Mouse (Mus musculus) erythroid progenitor cell, adult 5-6 weeks (primary cell): ENCODE data around the gene 2300002M23Rik. TPM values are rescaled to one million over a fixed set of nuclear protein-coding genes. Genes with fewer than 3 reads are reported as not detected.

ENCODE experiments used
- ATAC-seq: replicated peaks from 2 replicates; pipeline ENCODE4 v1.8.0; 2016; ENCODE audit warnings: moderate number of reproducible peaks, mild to moderate bottlenecking, moderate TSS enrichment, inconsistent platforms; ENCODE audit not compliant: poor library complexity, low FRiP score, severe bottlenecking
- total RNA-seq, 2 experiments: library from RNA; stranded (forward) in 1 of 2; stranded (reverse) in 1 of 2; fragments of 150-400 nt in 1 of 2; fragments of 186-747, 209-891 nt in 1 of 2; gene quantifications; 2 replicates each; pipeline versions ENCODE4 v1.2.3 to v1.2.4; 2015 to 2017; ENCODE audit warnings: low replicate concordance in 2 of 2

Gene 2300002M23Rik
- not detected in 2 replicates for total RNA-seq (2015; ENCODE audit: low replicate concordance)
- not detected in 2 replicates for total RNA-seq (2017; ENCODE audit: low replicate concordance)

DNA sequence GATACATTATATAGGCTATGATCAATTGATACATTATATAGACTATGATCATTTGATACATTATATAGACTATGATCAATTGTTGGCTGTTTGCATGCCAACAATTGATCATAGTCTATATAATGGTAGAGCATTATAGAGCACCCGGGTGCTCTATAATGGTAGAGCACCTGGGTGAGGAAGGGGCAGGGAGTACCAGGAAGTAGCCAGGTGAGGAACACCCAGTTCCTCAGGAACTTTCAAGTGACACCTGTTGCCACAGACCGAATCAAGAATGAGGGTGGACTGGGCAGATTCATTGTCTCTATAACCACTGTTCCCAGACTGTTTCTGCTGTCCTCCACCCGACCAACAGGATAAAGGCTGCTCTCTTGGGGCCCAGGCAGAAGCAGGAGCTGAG lies at the start of gene 2300002M23Rik:
Gene 2300002M23Rik (plus strand): TSS at position 301 of the 400 bp plus-strand sequence.
- no peak for ATAC-seq

DNA sequence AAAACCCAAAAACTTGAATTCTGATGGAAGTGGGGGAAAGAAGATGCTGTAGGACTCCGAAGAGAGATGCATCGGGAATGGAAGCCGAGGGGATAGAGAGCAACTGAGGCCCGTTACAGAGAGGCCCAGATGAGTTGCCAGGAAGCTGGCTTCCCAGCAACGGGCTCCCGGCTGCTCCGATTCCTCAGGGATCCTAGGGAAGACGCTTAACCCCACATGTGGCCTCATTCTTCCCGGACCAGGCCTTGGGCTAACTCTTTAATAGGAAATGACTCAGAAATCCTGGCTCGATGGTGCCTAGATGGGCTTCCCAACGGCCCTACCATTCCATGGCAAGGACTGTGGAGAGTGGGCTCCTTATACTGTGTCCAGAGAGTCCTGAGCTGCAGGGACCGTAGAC lies 49.7 kb upstream of the 2300002M23Rik start:
- ATAC-seq = no peak

DNA sequence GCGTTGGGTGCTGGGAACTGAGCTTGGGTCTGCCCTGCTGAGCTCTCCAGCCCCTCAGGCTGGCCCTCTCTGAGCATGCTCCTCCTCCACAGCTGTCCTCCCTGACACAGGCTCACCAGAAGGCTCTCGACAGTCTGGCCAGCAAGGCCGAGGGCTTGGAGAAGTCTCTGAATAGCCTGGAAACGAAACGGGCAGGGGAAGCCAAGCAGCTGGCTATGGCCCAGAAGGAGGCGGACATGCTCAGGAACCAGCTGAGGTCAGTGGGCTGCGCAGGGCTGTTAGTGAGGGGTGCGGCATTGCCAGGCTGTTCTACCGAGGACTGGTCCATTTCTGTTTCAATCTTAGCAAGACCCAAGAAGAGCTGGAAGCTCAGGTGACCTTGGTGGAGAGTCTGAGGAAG lies 42.9 kb upstream of the 2300002M23Rik start:
- no peak for ATAC-seq

DNA sequence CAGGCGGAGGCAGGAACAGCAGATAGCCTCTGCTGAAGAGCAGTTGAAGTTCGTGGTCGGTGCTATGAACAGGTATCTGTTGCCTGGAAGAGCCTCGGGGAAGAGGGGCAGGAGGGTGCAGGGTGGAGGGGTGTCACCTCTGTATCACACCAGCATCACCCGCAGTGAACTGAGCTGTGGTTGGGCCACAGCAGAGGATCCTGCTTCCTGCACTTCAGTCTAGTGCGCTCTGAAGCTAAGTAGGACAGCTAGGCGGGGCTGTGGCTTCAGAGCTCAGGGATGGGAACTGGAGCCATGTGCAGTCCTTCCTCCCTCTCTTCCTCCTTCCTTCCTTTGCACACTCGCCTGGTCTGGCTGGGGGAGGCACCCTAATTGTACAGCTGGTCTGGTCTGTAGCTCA lies 40.6 kb upstream of the 2300002M23Rik start:
- ATAC-seq = no peak

DNA sequence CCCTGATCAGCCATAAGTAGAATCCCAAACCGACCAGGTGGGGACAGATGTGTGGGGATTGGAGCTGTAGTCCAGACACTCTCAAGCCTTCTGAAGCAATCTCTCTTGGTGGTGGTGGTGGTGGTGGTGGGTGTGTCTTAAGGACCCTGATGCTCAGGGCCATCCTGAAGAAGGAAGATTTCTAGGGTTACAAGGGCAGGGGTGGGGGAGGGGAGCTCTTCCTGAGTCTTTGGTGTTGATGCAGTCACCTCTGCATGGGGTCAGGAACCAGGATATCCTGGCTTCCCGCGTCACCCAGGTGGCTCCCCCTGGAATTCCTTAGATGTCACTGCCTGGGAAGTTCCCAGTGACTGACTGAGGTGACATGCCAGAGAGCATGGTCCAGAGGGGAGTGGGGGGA lies 34.9 kb upstream of the 2300002M23Rik start:
- no peak for ATAC-seq

DNA sequence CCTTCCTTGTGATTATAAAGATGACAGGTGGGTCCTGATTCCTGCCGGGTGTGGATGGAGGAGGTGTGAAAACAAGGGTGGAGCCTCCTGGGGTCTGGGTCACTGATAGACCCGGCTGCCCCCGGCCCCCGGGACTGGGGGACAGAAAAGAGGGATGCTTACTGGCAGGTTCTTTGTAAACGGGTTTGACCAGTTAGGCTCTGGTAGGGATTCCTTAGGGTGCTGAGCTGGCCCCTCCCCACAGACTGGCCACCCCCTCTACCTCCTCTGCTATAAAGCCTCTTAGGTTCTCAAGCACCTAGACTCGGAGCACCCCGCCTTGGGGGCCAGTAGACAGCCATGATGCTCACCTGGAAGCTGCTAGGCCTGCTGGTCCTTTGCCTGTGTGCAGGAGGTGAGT lies 34.3 kb upstream of the 2300002M23Rik start, which contains the start of gene Psors1c2:
Gene Psors1c2 (plus strand): TSS at position 301 of the 400 bp plus-strand sequence.
- ATAC-seq = no peak

DNA sequence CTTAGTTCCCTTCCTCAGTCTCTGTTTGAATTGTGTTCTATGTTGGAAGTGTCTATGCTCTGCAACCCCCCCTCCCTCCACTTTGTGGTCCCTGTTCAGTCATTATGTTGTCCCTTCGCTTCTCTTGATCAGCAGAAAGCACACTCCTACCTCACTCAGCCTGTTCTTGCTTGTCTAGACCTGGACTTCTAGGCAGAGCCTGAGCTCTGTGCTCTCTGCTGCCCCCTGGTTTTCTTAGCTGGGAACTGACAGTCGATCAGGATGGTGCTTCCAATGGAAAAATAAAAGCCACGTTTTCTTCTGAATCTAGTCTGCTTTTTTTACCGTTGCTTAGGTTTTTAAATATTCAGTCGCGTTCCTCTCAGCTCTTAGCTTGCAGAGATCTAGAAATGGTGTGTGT lies 32.9 kb upstream of the 2300002M23Rik start:
- ATAC-seq = peak; percentile 79

DNA sequence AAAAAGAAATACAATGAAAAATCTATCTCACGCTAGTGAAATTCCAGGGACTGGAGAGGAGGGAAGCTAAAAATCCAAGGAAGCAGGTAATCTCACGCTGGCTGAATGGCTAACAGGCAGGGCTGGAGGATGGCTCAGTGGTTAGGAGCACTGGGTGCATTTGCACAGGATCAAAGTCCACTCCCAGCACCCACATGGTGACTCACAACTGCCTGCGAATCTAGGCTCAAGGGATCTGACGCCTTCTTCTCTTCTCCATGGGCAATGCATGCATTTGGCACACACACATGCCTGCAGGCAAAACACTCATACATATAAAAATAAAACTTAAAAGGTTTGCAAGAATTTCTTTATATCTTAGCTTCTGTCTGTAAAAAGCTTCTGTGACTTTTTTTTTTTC lies 29.8 kb upstream of the 2300002M23Rik start:
- no peak for ATAC-seq

DNA sequence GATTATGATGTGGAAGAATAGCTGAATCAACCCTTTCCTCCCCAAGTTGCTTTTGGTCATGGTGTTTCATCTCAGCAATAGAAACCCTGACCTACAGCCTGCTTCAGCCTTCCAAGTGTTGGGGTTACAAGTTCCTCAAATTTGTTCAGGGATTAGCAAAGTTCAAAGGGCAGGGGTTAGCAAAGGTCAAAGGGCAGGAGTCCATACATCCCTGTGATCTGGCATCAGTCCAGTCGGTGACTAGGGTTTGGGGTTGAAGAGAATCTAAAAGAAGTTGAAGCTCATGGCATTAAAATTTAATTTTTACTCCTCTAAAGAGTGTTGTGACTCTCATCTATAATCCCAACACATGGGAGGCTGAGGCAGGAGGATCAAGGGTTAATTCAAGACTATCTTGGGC lies 28.8 kb upstream of the 2300002M23Rik start:
- no peak for ATAC-seq

DNA sequence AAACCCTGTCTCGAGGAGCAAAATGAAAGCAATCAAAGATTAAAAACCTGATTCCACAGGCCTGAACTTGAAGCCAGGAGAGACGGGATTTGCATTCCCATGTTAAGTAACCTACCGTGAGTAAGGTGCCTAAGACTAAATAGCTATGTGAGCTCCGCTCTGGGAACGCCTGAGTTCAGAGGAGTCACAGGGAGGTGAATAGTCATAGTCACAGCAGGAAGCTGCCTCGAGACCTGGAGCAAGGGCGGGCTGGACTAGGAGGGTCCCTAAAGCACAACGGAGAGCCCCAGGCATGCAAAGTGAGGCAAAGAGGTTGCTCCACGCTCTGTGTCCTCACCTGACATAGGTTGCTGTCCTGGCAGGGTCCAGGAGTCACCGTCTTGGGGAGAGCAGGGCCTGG lies 27.7 kb upstream of the 2300002M23Rik start:
- ATAC-seq = no peak

DNA sequence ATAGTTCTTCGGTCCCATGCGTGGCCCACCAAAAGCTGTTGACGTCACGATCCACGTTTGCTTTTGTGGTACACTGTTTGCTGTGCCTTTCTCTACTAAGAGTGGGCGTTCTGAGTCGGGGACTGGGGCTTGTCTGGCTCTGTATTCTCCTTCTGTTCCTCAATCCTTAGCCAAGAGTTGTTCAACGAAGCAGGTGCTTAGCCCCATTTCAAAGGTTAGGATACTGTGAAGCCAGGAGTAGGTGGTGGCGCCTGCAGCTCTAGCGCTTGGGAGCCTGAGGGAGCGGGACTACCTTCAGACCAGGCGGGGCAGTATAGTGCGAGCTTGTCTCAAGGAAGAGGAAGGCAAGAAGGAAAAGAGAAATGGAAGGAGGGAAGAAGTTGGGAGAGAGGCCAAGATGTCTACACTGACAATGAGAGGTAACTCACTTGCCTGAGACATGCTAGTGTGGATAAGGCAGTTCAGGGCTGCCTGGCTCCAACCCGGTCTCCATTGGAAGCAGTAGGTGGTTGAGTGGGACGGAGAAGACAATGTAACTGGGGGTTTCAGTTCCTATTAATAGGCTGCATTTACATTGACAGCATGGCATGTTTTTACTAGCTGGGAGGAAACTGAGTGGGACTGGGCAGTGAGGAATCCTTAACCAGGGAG lies 24.4 kb upstream of the 2300002M23Rik start:
- no peak for ATAC-seq

DNA sequence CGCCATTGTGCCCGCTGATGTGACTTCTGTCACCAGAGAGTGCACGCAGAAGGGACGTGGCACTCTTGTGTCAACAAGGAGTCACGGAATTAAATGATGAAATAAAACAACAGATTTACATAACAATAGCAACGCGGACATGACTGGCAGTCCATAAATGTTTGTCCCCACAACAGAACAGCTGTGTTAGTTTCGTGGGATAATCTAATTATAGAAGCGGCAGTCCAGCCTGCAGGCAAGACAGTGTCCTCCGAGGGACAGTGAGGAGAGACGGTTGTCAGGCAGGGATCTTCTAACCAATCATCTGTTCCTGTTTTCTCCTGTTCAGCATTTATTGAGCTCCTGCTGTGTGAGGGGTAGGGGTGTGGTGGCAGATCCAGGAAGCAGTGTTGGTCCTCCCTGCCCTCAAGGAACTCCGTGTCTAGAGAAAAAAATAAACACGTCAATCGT lies 23.8 kb upstream of the 2300002M23Rik start:
- ATAC-seq = no peak

DNA sequence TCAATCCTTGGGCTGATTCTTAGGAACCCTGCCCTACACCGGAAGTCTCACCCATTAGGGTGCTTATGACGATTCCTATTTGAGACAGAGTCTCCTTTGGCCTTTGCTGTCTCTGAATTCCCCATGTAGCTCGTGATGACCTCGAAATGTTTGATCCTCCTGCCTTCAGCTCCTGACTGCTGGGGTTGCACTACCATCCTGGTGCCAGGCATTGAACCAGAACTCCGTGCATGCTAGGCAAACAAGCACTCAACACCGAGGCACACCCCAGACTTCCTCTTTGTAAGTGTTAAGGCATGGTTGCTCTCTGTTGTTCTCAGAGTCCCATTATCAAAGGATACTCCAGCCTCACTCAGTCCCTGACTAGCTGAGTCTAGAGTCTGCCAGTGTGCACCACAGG lies 23.2 kb upstream of the 2300002M23Rik start:
- ATAC-seq = no peak

DNA sequence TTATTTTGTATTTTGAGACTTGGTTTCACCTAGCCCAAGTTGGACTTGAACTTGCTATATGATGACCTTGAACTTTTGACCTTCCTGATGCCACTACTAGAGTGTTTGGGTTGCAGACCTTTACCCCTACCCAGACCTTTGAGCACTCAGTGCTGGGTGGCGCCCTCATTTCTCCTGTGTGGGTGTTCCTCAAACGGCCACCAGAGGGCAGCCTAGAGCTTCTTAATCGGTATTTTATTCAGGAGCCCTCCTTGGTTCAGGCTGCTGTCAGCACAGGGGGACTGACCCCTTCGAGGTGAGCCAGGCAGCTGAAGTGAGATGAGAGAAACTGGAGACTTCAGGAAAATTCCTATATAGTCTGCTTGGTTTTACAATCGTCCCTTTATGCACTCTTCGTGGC lies 22.6 kb upstream of the 2300002M23Rik start:
- ATAC-seq = peak; percentile 68; the same call in 1 of the 2 replicates

DNA sequence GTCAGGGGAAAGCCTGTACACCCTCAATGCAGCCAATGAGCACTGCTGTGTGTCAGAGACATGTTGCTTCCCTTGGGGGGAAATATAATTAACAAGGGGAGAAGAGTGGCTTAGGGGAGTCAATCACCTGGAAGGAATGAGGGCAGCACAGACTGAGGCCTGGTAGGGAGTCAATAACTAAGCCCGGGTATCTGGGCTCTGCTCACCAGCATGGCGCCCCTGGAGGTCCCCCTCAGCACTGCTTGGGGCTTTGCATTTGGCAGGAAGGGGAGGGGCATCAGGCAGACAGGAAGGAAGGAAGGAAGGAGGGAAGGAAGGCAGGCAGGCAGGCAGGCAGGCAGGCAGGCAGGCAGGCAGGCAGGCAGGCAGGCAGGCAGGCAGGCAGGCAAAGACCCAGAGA lies 19.8 kb upstream of the 2300002M23Rik start:
- no peak for ATAC-seq

DNA sequence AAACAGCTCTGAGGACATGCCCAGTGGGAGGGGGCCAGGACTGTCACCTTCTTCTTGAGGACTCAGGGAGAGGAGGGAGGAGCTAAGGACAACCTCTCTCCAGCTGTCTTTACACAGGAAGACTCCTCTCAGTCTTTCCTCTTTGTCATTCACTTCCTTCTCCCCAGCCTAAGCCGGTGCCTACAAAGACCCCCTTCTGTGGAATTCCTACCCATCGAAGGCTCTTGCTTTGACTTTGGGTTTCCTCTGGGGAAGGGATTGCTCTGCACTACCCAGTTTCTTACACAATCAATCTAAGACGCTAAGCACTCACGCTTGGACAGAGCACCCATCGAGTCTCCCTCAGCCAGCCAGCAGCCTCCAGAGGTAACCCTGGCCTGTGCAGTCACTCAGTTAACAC lies 18.6 kb upstream of the 2300002M23Rik start:
- no peak for ATAC-seq

DNA sequence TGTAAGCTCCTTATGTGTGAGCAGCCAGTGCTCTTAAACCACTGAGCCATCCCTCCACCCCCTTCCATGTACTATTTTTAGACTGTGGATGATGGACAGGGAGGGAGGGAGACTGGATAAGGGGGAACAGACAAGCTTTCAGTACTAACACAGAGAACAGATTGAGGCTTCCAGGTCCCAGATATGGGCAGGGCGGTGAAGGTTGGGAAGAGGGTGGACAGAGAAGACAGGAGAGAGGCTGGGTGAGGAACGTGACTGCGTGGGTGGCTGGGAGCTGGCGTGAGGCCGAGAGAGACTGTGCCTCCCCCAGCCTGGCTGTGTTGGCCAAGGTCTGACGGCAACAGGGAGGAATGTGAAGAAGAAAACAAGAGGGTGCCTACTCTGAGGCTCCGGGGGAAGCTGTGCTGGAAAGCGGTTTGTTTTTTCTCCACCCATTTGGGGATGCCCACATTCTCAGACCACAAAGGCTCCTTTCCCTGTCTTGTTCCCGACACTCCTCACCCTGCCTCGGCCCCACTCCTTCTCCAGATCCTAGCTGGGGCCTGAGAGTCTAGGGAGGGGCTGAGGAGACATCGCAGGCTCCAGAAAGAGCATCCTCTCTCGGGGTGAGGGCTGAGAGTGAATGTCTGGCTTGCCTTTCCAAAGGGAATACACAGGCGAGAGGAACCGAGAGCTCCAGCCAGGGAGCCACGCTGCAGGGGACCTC lies 17.7 kb upstream of the 2300002M23Rik start:
- no peak for ATAC-seq

DNA sequence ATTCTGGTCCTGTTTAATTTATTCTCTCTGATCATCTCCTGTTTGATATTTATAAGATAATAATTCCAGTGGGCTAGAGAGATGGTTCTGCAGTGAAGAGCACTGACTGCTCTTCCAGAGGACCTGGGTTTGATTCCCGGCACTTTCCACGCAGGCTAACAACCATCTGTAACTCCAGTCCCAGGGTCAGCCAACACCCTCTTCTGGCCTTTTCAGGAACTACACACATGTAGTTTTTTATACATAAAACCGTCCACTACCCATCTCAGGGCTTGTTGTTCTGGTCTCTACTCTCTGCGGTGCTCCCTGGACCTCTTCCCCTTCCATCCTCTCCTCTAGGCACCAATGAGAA lies 17.1 kb upstream of the 2300002M23Rik start:
- ATAC-seq = no peak

DNA sequence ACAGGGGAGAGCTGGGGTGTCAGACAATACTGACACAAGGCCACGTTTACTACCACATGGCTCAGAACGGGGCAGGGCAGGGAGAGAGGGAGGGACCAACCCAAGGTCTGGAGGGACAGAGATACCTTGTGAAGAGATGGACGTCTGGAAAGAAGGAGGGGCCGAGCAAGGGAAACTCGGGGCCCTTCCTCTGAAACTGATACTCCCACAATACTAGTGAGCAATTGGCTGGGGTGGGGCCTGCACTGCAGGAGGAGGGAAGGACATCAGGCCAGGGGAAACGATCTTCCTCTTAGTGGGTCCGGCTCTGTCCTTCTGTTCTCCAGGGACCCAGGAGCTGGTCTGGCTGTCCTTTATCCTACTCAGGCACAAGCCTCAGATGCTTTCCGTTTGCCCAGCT lies 16.4 kb upstream of the 2300002M23Rik start:
- no peak for ATAC-seq

DNA sequence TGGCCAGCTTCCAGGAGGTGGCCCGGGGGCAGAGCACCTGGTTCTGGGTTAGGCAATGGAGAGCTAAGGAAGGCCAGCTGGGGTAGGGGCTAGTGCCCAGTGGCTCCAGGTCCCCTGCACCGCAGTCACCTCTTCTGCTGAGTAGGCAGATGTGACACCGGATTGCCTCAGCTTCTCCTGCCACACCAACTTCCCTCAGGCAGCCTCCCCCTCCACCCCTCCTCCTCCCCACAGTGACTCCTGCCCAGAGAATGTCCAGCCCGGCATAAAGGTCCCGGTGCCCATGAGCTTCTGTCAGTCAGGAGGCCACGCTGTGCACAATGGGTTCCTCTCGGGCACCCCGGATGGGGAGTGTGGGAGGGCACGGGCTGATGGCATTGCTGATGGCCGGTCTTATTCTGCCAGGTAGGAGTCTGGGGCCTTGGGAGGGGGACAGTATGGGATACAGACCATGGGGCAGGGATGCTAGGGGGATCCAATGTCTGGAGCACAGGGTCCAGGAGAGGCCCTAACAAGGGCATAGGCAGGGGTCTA lies 15.3 kb upstream of the 2300002M23Rik start, which contains the start of gene Cdsn:
Gene Cdsn (plus strand): TSS at position 248 of the 534 bp plus-strand sequence.
- no peak for ATAC-seq

DNA sequence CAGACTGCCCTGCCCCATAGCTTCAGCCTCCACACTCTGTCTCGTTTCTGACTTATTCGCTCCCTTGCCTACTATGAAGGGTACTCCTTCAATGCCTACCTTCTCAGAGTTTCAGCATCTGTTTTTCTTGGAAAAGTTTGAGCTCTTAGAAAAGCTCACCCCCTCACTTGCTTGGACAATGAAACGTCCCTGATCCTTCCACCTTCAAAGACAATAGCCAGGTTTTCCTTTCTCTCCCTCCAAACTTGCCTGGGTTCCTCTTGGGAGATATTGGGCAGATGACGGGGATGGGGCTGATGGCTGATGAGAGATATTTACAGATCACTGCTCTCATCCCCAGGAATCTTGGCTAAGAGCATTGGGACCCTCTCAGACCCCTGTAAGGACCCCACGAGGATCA lies 12.9 kb upstream of the 2300002M23Rik start:
- no peak for ATAC-seq
